Mouse (Mus musculus) heart, postnatal 0 days (tissue): ENCODE measurements around the gene Eps8l1.

Experiments used
- CTCF ChIP-seq: IDR thresholded peaks from 2 replicates; pipeline ENCODE4 v1.5.1; 2016; ENCODE audit warnings: antibody characterized with exemption, control low read depth, low read depth
- EP300 ChIP-seq: IDR thresholded peaks from 2 replicates; pipeline ENCODE4 v1.6.1; 2016; ENCODE audit warnings: antibody characterized with exemption, low read depth

GRCm38 (mm10) chr7:4498251-4498650 lies 37.8 kb downstream of the Eps8l1 start:
- TF ChIP-seq CTCF (no peak), EP300 (peak; percentile 87)
